Mouse (Mus musculus): Measurements from ENCODE around the gene Zfand5.

The Zfand5 gene

GRCm38 (mm10) chr19:21325333-21325732, 53.3 kb downstream of the Zfand5 start:
- in situ Hi-C loops (cut with MboI; ENCODE audit: low sequenced_read_pairs) = no loop called here

- in situ Hi-C loops (cut with MboI; ENCODE audit: low sequenced_read_pairs) = no loop called here
Observed at GRCm38 (mm10) chr19:21328951-21329350, 56.9 kb downstream of the Zfand5 start.

GRCm38 (mm10) chr19:21329770-21330169, 57.7 kb downstream of the Zfand5 start:
- in situ Hi-C loops (cut with MboI; ENCODE audit: low sequenced_read_pairs) = no loop called here

GRCm38 (mm10) chr19:21330305-21331115, 58.4 kb downstream of the Zfand5 start:
- in situ Hi-C loops (cut with MboI; ENCODE audit: low sequenced_read_pairs) = no loop called here

- in situ Hi-C loops (cut with MboI; ENCODE audit: low sequenced_read_pairs) = no loop called here
Observed at GRCm38 (mm10) chr19:21331621-21332155, 59.6 kb downstream of the Zfand5 start.

Measured in CH12F3 (cell line).